Mouse (Mus musculus) right cerebral cortex, postnatal 14 days (tissue): ENCODE results near the gene Jmjd8.
"Not testable (repeated sequence)": the region's sequence is repeated elsewhere in the genome, so short reads cannot be mapped to it uniquely, and the experiment has no call there.

ENCODE experiments used
- DNase-seq: peaks from one replicate; pipeline ENCODE4 v3.0.0; 2022

The Jmjd8 gene

DNA sequence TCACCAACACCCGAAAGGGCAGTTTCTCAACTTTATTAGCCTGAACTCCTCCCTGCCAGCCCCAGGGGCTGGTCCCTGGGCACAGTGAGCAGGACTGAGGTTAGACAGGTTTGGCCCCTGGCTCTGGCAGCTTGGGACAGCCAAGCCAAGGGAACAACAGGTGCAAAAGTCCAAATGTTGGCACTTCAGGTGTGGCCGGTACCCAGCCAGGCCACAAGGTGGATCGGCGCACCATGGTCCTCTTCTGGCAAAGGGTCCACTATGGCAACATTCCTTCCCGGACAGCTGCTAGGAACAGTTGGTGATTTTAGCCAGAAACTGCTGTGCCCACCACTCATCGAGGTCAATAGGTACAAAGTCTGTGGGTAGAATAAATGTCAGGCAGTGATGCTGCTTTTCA, 35.0 kb downstream of the Jmjd8 start:
- DNase-seq: no peak

DNA sequence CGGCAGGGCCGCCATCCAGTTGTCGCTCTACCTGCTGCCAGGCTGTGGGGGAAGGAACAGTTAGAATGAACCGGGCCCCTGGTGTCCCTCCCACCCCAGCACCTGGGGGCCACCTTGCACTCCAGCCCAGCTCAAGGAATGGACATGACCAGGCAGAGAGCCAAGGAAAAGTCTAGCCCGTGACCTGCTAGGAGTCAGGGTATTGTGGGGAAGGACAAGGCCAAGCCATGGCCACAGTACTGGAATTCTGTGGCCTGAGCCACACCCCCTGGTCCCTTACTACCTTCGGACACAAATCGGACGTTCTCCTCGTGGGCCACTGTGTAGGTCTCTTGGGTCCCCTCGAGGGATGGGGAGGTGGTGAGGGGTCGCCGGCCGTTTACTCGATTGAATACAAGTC, 35.6 kb downstream of the Jmjd8 start:
- no peak for DNase-seq

DNA sequence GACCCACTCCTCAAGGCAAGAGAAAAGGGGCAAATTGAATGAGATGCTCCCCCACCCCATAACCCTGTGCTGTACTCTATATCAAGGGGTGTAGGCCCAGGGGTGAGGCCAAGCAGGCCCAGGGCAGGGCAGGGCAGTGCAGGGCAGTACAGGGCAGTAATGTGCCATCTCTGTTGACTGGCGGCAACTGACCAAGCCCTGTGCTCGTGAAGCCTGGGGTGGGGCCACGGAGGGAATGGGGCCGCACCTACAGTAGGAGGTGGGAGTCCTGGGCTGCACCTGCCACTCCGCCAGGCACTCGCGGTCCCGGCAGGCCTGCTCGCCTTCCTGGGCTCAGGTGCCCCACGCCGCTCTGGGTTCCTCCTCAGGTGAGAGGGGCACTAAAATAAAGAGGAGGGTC, 36.6 kb downstream of the Jmjd8 start:
- no peak for DNase-seq

DNA sequence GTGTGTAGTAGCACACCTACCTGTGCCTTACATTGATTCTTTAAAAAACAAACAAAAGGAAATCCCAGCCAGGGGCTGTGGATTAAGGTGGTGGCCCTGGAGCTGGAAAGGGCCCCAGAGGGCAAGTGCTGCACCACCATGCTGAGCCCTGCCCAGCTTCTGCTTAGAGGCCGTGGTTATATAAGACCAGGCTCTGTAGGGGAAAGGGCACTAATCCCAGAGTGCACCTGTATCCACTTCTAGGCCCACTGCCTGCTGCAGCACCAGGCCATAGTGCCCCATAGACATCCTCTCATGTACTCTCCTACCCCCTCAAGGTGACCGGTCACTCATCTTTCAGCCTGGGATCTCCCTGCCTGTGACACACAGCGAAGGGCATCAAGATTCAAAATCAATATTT, 37.5 kb downstream of the Jmjd8 start:
- DNase-seq: no peak

DNA sequence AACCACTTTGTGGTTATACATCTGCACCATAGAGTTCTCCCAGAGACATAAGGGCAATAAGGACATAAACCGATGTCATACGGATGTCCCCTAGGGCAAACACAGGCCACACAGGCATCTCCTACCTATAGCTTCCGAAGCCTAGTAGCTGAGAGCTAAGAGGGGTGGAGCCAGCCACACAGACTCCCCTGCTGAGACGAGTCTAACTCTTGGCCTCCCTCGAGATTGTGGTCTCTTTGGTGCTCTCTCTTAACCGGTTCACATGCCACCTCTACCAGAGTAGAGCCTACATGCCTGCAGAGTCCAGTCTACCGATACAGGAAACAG, 38.8 kb downstream of the Jmjd8 start:
- DNase-seq: no peak

DNA sequence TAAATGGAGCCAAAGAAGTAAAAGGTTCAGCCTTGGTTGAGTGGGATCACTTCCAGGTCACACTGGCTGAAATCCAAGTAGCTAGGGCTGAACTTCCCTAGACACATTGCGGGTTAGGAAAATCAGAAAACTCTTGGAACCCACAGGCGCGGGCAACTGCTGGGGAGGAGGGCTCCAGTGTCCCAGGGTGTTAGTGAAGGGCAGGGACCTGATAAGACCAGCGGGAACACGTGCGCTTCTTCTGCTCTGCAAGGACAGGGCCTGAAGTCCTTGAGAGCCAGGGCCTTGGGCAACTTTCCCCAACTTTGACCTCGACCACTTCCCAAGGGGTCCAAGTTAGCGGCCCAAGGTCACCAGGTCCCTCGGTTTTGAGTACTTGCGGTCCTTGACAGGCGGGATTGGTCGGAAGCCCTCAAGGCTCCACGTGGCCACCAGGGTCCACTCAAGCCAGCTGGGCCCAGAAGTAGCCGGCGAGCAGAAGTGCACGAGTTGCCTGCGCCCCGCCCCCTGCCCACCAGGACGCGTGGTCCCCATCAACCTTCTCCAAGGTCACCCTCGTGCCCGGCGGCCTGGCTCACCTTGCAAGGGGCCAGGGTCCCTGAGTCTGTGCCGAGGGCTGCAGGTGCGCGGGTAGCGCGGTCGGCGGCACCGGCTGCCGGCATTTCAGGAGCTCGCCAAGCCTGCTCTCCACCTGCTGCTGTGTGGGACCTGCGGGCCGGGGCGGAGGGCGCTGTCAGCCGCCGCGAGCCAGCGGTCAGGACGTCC, 39.4 kb downstream of the Jmjd8 start:
- peak; percentile 45 for DNase-seq

DNA sequence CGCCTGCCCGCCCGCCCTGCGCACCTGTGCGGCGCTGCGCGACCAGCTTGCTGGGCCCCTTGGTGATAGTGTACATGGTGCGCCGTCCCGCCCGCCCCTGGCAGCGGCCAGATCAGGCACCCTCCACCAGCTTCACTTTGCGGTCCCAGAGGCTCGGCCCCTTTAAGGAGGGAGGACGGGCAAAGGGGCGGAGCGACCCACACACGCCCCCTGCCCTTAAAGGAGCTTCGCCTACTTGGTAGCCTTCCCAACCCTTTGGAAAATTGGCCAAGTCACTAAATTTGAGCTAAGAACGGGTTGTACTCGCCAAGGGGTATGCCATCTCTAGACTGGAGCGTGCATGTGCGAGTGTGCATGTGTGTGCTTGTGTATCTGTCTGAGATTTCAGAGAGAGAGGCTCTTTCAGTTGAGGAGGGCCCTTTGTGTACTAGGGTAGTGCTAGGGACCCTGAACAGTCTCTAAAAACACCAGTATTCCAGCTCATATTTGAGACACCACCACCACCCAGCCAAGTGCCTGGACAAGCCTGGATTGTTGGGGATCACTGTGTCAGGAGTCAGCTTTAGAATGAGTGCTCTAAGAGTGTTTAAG, 40.0 kb downstream of the Jmjd8 start, which contains the start of gene Mcrip2:
Gene Mcrip2 (minus strand): TSS at position 164 of the 591 bp plus-strand sequence.
- peak; percentile 72 for DNase-seq

DNA sequence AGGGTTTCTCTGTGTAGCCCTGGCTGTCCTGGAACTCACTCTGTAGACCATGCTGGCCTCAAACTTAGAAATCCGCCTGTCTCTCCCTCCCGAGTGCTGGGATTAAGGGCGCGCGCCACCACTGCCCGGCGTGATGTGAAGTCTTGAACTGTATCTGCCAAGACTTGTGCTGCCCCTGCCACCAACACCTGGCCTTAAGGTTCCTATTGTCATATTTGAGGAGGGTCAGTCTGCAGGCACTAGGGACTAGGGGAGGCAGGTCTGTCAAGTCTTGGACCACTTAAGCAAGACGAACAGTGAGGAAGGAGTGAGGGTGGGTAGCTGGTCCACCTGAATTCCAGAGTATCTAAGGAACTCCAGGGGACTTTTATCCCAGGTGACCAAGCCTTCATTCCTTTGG, 40.8 kb downstream of the Jmjd8 start:
- DNase-seq: no peak

DNA sequence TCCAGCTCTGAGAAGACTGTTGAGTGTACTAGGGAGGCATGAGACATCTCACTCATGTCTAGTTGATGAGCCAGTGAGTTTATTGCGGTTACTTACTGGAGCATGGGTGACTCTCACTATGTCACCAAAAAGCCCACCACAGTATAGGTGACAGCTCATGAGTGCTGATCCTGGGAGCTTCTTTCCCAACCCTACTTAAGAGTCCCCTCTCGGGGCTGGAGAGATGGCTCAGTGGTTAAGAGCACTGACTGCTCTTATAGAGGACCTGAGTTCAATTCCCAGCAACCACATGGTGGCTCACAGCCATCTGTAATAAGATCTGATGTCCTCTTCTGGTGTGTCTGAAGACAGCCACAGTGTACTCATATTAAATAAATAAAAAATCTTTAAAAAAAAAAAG, 41.3 kb downstream of the Jmjd8 start:
- no peak for DNase-seq

DNA sequence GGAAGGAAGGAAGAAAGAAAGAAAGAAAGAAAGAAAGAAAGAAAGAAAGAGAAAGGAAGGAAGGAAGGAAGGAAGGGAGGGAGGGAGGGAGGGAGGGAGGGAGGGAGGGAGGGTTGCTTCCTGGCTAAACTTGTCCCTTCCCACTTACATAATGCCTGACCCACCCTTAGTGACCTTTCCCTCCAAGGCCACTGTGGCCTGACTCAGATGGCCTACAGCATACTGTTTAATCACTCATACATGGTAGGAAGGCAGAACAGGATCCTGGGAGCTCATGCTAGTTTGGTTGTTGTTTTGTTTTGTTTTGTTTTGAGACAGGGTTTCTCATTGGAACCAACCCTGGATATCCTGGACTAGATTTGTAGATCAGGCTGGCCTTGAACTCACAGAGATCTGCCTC, 42.9 kb downstream of the Jmjd8 start:
- not testable (repeated sequence) for DNase-seq

DNA sequence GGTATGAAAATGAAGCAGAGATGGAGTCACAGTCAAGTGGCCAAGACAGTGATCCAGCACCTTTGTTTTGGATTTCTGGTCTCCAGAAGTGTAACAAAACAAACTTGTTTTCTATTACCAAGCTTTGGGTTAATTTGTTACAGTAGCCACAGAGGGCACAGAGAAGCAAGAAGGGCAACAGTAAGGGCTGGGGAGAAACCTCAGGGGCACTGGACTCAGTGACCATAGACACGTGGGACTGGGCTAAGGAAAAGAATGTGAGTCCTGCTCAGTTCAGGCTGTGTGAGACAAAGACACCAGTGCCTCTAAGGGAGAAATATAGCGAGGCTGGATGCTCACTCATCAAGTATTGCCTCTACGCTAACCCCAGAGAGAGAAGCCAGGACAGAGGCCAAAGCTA, 44.0 kb downstream of the Jmjd8 start:
- DNase-seq: no peak

DNA sequence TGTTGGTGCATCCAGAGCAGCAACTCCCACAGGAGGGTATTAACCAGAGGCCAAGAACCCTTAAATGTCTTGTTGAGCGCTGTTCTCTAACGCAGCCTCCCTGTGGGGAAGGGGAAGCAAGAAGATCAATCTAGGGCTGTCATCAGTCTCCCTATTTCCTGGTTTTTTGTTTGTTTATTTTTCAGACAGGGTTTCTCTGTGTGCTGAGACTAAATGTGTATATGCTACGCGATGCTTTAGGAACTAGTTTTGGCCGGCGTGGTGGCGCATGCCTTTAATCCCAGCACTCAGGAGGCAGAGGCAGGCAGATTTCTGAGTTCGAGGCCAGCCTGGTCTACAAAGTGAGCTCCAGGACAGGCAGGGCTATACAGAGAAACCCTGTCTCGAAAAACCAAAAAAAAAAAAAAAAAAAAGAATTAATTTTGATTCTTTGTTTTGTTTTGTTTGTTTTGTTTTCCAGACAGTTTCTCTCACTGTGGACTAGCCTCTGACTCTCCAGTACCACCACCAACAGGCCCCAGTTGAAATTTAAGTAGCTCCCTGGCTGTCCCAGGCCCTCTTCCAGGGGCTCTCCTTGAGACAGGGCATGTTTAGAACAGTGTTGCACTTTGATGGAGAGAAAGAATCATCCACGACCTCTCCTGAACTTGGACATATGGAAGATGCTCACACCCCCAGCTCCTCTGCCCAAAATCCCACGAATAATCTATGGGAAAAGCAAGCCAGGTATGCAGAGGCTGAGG, 44.9 kb downstream of the Jmjd8 start:
- DNase-seq: no peak

DNA sequence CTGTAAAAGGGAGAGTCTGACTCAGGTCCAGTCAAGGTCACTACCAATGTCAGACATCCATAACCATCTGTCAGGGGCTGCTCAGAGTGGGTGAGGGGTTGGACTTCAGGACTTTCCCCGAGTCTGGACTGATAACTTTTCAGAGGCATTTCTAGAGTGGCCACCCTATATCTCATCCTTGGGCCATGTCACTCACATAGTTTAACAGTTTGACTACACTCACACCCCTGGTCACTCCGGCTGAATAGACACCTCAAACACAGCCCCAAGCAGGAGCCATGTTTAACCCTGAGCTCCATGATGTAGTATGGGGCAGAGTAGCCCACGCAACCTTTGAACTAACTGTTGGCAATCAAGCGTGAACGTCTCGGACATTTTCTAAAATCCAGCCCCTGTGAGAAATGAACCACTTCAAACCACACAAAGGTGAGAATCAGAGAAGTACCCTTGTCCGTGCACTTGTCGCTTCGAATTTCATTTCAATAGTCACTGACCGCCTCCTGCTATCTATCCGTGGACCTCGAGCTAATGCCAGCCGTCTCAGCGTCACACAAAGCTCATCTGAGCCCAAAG, 45.6 kb downstream of the Jmjd8 start:
- DNase-seq: no peak

DNA sequence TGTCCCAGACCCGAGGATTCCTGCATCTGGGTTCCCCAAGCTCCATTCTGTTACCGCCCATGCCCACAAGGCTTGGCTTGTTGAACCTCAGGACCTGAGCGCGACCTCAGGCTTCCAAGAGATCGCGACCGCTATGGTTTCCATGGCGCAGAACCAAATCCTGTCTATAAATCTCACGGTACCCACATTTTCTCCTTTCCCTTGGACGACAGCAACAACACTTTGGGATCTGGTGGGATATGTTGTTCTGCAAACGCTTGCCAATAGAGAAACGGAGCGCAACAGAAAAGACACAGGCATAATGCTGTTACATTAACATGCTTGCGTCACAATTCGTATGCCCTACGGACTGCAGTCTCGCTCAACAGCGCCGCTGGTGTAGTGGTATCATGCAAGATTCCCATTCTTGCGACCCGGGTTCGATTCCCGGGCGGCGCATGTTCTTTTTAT, 46.1 kb downstream of the Jmjd8 start, which contains the start of gene Mettl26:
Gene Mettl26 (plus strand): TSS at position 354 of the 450 bp plus-strand sequence.
- peak; percentile 95 for DNase-seq

DNA sequence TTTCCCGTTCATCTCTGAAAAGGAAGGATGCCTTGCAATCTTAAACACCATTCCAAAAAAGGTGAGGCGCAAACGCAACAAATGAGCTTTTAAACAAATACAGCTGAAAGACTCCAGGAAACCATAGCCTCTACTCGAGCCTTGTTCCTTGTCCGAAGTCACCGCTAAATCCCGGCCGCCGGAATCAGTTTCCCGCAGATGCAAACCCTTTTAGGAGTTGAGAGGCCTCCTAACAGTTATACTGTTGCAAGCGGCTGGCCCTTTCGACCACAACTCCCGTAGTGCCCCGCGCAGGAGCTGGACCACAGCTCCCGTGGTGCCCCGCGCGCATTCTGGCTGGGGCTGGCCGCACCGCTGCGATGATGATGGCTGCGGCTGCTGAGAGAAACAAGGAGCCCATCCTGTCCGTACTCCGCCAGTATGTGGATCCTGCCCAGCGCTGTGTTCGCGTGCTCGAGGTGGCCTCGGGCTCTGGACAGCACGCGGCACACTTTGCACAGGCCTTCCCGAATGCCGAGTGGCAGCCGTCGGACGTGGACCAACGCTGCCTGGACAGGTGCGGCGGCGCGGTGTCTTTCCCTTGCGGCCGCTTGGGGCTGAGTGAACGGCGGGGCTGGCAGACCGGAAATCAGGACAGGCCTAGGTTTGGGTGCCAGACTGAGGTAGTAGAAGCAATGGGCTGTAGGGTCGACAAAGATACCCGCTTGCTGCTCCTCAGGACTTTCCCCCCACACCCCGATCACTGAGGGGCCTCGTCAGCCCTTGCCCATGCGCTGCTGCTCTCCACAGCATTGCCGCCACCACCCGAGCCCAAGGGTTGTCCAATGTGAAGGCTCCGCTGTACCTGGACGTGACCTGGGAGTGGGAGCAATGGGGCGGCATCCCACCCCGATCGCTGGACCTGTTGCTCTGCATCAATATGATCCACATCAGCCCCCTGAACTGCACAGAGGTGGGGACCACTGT, 46.8 kb downstream of the Jmjd8 start:
- peak; percentile 89 for DNase-seq

DNA sequence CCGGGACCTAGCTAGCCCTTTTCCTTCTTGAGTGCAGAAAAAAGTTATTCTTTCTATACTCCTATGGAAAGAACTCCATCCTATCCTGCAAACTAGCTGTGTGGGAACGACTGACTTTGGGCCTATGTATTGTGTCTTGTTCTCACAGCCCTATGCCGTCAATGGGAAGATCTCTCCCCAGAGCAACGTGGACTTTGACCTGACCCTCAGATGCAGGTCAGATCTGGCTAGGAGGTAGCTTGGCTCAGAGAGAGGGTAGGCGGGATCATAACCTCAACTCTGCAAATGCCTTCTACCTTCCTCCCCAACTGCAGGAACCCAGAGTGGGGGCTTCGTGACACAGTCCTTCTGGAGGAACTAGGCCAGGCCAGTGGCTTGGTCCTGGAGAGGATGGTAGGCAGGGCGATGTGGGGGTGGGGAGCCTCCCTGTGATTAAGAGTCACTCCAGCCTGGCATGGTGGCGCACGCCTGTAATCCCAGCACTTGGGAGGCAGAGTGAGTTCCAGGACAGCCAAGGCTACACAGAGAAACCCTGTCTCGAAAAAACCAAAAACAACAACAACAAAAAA, 47.8 kb downstream of the Jmjd8 start:
- no peak for DNase-seq

DNA sequence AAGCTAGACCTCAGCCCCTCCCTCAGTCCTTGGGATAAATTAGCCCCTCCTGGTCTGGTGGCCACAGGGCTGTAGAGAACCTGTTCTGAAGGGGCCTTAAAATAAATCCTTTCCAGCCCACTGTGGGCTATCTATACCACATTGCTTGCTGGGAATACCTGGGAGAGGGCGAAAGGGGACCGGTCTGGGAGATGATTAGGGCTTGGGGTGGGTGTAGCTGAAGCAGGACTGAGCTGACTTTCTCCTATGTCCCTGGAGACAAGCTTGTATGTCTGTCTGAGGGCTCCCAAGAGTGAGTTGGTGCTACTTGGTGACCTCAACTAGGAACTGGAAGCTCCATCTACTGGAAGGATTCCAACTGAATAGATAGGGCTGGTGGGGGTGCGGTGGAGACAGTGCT, 48.4 kb downstream of the Jmjd8 start:
- no peak for DNase-seq

DNA sequence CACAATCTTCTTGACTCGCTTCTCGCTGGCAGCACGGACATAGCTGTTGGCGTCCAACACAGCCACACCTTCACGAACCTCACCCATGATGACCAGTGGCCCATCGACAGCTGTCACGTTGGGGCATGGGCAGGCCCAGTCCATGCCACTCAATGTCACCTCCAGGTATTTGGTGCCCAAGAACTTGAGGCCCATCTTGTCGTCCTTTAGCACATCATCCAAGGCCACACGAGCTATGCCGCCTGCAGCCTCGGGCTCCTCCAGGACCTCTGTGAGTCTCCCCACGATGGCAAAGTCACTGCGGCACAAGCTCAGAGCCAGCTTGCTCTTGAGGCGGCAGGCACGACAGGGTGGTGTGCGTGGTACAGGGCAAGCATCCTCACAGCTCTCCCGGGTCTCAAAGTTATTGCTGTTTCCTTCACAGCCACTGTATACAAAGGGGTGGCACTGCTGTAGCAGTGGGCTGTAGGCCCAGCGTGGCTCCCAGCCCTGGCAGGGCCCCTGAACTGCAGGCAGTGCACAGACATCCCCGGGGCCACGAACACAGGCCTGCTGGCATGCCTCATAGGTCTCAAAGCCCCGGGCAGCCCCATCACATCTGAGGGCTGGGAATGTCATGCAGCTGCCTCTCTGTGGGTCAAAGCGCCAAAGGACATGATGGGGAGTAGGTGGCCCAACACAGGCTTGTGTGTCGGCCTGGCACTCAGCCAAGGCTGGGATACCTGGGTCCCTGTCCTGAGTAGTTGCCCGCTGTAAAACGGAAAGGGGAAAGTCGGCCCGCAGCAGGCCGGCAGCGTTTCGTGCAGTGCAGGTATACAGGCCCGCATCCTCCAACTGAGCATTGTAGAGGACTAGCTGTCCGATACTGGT, 49.3 kb downstream of the Jmjd8 start:
- DNase-seq: no peak

DNA sequence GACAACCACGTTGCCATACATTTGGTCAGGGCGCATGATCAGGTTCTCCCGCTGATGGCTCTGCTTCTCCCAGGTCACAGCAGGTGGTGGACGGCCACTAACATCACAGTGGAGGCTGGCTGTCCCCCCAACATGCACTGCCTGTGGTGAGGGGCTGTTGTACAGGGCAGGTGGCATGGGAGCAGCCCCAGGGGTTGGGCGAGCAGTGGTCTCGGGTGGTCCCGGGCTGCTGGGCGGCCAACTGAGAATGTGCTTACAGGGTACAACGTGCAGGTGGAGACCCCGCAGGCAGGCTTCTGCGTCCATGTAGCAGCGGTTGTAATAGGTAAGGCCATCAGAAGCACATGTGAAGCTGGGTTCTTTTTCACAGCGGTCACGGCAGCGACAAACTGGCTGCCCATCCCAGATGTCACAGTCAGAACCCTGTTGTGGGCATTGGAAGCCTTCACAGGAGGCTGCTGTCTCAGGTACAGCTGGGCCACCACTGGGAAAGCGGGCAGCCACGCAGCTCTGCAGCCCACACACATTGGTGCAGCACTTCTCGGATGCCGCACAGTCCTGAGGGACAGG, 50.0 kb downstream of the Jmjd8 start:
- no peak for DNase-seq

DNA sequence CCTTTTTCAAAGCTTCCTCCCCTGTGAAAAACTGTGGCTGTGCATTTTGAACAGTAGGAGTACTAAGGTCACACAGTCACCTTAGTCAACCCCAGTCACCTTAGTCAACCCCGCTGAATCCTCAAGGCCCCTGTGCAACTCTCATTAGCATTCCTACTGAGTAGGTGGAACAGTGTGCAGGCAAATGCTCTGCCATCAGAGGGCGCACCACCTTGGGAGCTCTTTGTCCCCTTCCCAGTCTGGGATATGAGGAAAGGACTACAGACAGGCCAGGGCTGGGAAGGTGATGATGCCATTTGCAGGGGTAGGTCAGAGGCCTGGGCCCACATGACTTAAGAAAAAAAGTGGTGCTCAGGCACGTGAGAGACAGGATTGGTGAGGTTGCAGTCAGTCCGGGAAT, 50.6 kb downstream of the Jmjd8 start:
- peak; percentile 66 for DNase-seq

DNA sequence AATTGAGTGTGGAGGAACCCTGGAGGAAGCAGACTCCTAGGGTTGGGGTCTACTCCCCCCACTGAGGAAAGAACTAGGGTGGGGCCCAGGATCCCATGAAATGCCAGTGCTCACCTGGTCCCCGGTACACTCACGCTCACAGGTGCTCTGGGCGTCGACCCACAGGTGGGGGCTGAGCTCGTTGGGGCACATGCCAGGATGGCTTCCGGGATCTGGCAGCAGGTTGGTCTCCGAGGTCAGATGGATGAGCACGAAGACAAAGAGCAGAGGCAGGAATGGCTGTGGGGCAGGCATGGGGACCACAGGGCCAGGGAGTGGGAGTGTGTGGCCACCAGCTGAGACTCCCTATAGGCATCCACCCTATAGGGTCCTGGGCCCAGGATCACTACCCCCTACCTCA, 51.1 kb downstream of the Jmjd8 start:
- no peak for DNase-seq
